Mouse (Mus musculus) forebrain, embryonic 13.5 days (tissue): Measurements from ENCODE around the gene Yipf1. TPM values are rescaled to one million over a fixed set of nuclear protein-coding genes. Genes with fewer than 3 reads are reported as not detected.
A peak's percentile ranks its signal among the peaks of the same experiment; 100 is the strongest.
"Not testable (repeated sequence)": the region's sequence is repeated elsewhere in the genome, so short reads cannot be mapped to it uniquely, and the experiment has no call there.

ENCODE experiments used
- ATAC-seq: fragments of 200-750 bp; cut with Nextera tagmentation; 2 replicates; pipeline ENCODE4 v1.8.0; 2017
- H3K27ac ChIP-seq: fragments of 300-500 bp; sonication (generic); 2 replicates; pipeline ENCODE4 v1.5.1; 2015; ENCODE audit warnings: inconsistent platforms, mild to moderate bottlenecking, moderate library complexity
- H3K27me3 ChIP-seq: fragments of 300-500 bp; sonication (generic); 2 replicates; pipeline ENCODE4 v1.6.1; 2015; ENCODE audit warnings: mild to moderate bottlenecking, inconsistent platforms
- H3K36me3 ChIP-seq: fragments of 300-500 bp; sonication (generic); 2 replicates; pipeline ENCODE4 v1.6.1; 2015; ENCODE audit warnings: mild to moderate bottlenecking, inconsistent platforms; ENCODE audit not compliant: poor library complexity, severe bottlenecking
- H3K4me1 ChIP-seq: fragments of 300-500 bp; sonication (generic); 2 replicates; pipeline ENCODE4 v1.6.1; 2015; ENCODE audit warnings: inconsistent platforms
- H3K4me2 ChIP-seq: fragments of 300-500 bp; sonication (generic); 2 replicates; pipeline ENCODE4 v1.6.1; 2015; ENCODE audit warnings: inconsistent platforms, mild to moderate bottlenecking, moderate library complexity
- H3K4me3 ChIP-seq: fragments of 300-500 bp; sonication (generic); 2 replicates; pipeline ENCODE4 v1.5.1; 2015; ENCODE audit warnings: mild to moderate bottlenecking, inconsistent platforms
- H3K9ac ChIP-seq: fragments of 300-500 bp; sonication (generic); 2 replicates; pipeline ENCODE4 v1.6.1; 2015; ENCODE audit warnings: mild to moderate bottlenecking, inconsistent platforms
- H3K9me3 ChIP-seq: fragments of 300-500 bp; sonication (generic); replicated peaks from 2 replicates; pipeline ENCODE4 v1.6.1; 2016; ENCODE audit warnings: inconsistent platforms
- WGBS: fragments of 180-500 bp; shearing (Covaris S2); methylation state at CpG from one replicate; pipeline ENCODE4 v1.1.7; 2015; 5-methylcytosine and 5-hydroxymethylcytosine counted together
- polyA plus RNA-seq: library from polyadenylated mRNA; unstranded; fragments of >200 nt; fragmentation: Nextera tagmentation; extraction: Ambion mirVana; gene quantifications from 2 replicates; pipeline ENCODE4 v1.2.1, GENCODE M21; 2015

The Yipf1 gene
- polyA plus RNA-seq, 1 experiment from 2014 or later: 45.8 TPM

DNA sequence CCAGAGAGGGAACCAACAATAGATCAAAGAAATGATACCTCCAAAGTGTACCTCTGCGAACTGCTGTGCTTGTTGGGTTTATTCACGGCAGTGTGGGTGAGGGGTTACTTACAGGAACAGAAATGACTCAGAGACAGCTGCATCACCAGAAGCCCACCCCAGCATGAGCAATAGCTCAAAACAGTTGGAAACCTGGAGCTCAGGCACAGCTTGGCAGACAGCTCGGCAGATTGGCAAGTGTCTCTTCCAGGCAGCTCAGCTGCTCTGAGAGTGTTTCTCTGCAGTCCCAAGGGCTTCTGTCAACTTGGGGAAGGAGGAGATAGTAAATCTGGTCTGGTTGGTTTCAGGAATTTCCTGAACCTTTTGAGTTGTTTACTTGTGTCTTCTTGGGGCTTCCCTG is 44.3 kb downstream of the Yipf1 start:
- no peak overlapping the region for H3K4me2 ChIP-seq

DNA sequence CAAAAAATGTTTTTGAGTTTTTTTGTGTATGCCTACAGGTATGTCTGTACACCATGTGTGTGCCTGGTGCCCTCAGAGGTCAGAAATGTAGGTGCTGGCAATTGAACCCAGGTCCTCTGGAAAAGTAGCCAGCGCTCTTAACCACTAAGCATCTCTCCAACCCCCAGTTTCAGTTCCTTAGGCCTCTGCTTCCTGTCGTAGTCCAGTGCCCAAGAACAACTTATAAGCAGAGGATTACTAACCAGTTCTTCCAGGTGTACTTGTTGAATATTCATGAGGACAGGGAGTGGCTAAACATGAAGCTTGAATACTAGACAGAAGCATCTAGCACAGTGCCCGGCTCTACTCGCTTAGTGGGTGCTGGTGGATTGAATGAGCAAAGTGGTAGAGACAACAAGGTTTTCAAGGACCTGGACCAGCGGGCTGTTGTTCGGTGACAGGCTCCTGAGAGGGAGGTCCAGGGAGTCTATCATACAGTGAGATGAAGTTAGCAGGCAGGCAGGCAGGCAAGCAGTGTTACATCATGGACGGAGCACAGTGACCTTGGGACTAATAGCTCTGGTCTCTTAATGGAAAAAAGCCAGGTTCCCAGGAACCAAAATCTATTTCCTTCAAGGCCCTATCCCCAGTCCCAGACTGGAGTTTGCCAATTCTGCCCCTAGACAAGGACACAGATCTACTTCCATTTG is 46.4 kb downstream of the Yipf1 start:
- Histone ChIP-seq H3K27me3 (no peaks in the 10 kb centered on the region), H3K9me3 (no peaks in the 10 kb centered on the region)
- no peak for ATAC-seq

More for the DNA sequence above, 44.3 kb downstream of the Yipf1 start:
- no peaks in the 10 kb centered on the region for H3K27me3 ChIP-seq
- no peak overlapping the region for H3K9ac ChIP-seq
- H3K27ac ChIP-seq: no peak overlapping the region
- ATAC-seq: no peak
- no peaks in the 10 kb centered on the region for H3K9me3 ChIP-seq
- no peak overlapping the region for H3K4me3 ChIP-seq
- no peaks in the 10 kb centered on the region for H3K4me1 ChIP-seq
- H3K36me3 ChIP-seq: peaks cover 9% of the 10 kb centered on the region; the same call in 1 of the 2 replicates
- WGBS: 80% methylated on average over 3 of the region's 3 CpGs

DNA sequence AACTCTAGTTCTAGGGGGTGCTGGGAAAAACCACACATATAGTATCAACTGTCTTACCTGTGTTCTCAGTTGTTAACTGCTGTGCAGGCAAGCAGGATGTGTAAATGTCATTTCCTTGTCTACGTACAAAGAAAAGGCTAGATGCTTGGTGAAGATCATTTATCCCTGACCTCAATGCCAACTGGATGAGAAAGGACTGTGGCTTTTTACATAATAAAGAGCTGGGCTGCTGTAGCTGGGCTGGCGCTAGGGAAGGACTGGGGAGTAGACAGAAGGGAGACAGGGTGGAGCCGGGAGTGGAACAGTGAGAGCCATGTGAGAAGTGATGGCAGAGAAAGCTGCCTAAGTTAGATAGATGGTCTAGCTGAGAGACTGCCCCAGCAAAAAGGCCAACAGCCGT is 48.6 kb downstream of the Yipf1 start:
- WGBS: 60% methylated on average over 4 of the region's 4 CpGs
- no peak for ATAC-seq

More for the DNA sequence above, 46.4 kb downstream of the Yipf1 start:
- no peak overlapping the region for H3K9ac ChIP-seq
- WGBS: 84% methylated on average over 7 of the region's 7 CpGs
- no peak overlapping the region for H3K27ac ChIP-seq
- H3K4me1 ChIP-seq: no peaks in the 10 kb centered on the region
- H3K4me2 ChIP-seq: no peak overlapping the region
- H3K4me3 ChIP-seq: no peak overlapping the region
- H3K36me3 ChIP-seq: no peaks in the 10 kb centered on the region

DNA sequence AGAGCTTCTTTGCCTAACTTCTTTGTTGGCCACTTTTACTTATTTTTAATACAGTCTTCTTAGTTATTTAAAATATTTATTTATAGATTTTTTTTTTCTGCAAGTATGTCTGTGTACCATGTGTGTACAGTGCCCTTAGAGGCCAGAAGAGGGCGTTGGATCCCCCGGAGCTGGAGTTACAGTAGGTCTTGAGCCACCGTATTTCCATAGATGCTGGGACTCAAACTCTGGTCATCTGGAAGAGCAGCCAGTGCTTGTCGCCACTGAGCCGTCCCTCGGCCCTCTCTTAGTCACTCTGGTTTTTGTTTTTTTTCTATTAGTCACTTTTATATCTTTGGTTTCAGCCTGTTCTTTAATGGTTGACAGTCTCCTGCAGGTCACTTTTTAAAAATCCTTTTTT is 49.4 kb downstream of the Yipf1 start:
- H3K4me2 ChIP-seq: no peak overlapping the region
- no peaks in the 10 kb centered on the region for H3K9me3 ChIP-seq
- H3K4me1 ChIP-seq: peaks cover 3% of the 10 kb centered on the region
- no peak overlapping the region for H3K27ac ChIP-seq
- no peaks in the 10 kb centered on the region for H3K36me3 ChIP-seq
- no peak overlapping the region for H3K9ac ChIP-seq
- H3K27me3 ChIP-seq: no peaks in the 10 kb centered on the region
- 89% methylated on average over 6 of the region's 6 CpGs for WGBS
- no peak for ATAC-seq
- no peak overlapping the region for H3K4me3 ChIP-seq

More for the DNA sequence above, 48.6 kb downstream of the Yipf1 start:
- Histone ChIP-seq H3K9me3 (no peaks in the 10 kb centered on the region), H3K9ac (no peak overlapping the region), H3K27me3 (no peaks in the 10 kb centered on the region), H3K4me2 (no peak overlapping the region), H3K4me1 (no peaks in the 10 kb centered on the region), H3K4me3 (no peak overlapping the region), H3K36me3 (no peaks in the 10 kb centered on the region), H3K27ac (no peak overlapping the region)

DNA sequence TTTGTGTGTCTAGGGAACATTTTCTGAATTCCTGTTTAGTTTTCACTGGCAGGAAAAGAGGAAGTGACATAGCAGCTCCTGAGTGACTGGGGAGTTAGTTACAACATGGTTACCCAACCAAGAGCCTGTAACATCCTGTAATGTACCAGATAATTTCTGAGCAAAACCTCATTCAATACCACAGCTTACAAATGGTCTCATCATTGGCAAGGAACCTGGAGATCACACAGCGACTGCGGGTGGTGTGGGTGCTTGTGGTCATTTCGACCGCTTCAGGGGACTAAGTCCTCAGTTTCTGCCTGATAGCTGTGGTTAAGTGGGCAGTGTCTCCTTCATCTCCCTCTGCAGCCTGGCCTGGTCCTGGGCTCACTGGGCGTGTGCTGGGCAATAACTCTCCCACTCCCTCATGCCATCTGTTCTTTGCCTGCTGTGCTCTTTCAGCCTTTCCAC is 50.1 kb downstream of the Yipf1 start:
- no peaks in the 10 kb centered on the region for H3K27me3 ChIP-seq
- no peak overlapping the region for H3K27ac ChIP-seq
- H3K9ac ChIP-seq: no peak overlapping the region
- 87% methylated on average over 5 of the region's 5 CpGs for WGBS
- no peaks in the 10 kb centered on the region for H3K9me3 ChIP-seq
- no peaks in the 10 kb centered on the region for H3K36me3 ChIP-seq
- H3K4me2 ChIP-seq: no peak overlapping the region
- H3K4me3 ChIP-seq: no peak overlapping the region
- H3K4me1 ChIP-seq: peaks cover 9% of the 10 kb centered on the region
- ATAC-seq: no peak

DNA sequence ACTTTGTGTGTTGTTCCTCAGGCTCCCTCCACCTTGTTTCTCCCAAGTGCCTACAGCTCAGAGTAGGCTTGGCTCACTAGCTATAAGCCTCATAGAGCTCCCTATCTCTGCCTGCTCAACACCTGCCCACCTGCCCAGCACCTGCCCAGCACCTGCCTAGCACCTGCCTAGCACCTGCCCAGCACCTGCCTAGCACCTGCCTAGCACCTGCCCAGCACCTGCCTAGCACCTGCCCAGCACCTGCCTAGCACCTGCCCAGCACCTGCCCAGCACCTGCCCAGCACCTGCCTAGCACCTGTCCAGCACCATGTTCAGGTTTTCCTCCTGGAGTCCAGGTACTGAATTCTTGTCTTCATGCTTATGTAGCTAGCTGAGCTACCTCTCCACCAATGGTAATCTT is 52.2 kb downstream of the Yipf1 start:
- not testable (repeated sequence) for H3K36me3 ChIP-seq, H3K9me3 ChIP-seq

DNA sequence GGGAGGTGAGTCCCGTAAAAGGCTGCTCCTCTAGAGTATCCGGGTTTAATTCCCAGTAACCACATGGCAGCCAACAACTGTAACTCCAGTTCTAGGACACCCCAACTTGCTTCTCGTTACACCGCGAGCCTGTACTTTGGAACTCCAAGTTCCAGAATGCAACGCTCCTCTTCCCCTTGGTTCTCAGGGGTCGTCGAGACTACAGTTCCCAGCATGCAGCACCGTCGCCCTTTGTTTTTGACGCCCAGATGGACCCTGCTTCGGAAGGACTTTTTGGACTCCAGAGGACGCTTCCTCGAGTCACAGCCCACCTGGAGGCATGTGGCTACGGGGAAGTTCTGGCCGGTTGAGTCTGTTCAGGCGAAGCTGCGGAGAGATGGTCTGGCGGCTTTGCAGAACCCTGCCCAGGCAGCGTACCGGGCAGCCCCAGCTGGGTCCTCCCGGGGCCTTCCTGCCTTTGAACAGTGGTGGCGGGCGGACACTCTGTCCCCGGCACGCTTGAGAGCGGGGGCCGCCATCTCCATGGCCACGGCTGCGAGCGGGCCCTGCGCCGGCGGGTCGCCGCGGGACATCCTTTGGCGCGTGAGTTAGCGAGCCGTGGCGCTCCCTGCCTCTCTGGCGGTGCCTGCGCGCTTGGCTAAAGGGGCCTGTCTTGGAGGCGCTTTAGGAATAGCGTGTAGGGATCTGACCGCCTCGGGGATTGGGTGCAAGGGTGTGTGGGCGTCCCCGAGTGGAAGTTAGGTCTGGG is 53.6 kb downstream of the Yipf1 start, which contains the start of gene Ndc1:
Ndc1 (plus strand) TSS at position 218 of the 748 bp plus-strand sequence.
- under 1% methylated on average over 51 of the region's 51 CpGs for WGBS
- Histone ChIP-seq H3K4me1 (peaks cover 12% of the 10 kb centered on the region), H3K9me3 (no peaks in the 10 kb centered on the region), H3K27me3 (no peaks in the 10 kb centered on the region), H3K9ac (peak within 1 kb of the TSS; percentile 84), H3K4me2 (peak within 1 kb of the TSS; percentile 68), H3K27ac (peak within 1 kb of the TSS; percentile 86), H3K4me3 (peak within 1 kb of the TSS; percentile 76), H3K36me3 (peaks cover 21% of the 10 kb centered on the region)
- peak; percentile 98 for ATAC-seq

More for the DNA sequence above, 52.2 kb downstream of the Yipf1 start:
- H3K27ac ChIP-seq, H3K9ac ChIP-seq, H3K4me2 ChIP-seq, ATAC-seq, H3K4me3 ChIP-seq, H3K27me3 ChIP-seq: not testable (repeated sequence)
- H3K4me1 ChIP-seq: peaks cover 12% of the 10 kb centered on the region

DNA sequence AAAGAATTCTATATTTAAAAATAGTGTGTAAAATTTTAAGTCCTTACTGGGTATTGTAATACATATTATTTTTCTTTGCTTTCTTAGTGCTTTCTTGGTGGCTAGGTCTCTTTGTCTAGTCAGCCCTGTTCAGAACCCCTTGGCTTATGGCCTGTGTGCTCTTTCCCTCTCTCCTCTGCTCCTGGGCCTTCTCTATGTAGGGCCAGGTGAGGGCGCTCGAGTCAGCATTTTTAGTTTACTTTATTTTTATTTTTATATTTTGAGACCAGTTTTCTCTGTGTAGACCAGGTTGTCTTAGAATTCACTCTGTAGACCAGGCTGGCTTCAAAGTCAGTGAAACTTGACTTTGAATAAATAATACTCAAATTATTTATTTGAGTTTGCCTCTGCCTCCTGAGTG is 58.1 kb downstream of the Yipf1 start:
- Histone ChIP-seq H3K4me1 (peaks cover 12% of the 10 kb centered on the region), H3K4me3 (no peak overlapping the region), H3K4me2 (no peak overlapping the region), H3K9me3 (no peaks in the 10 kb centered on the region), H3K9ac (no peak overlapping the region), H3K27me3 (no peaks in the 10 kb centered on the region), H3K27ac (no peak overlapping the region), H3K36me3 (peaks cover 62% of the 10 kb centered on the region)
- WGBS: 79% methylated on average over 2 of the region's 2 CpGs
- no peak for ATAC-seq

DNA sequence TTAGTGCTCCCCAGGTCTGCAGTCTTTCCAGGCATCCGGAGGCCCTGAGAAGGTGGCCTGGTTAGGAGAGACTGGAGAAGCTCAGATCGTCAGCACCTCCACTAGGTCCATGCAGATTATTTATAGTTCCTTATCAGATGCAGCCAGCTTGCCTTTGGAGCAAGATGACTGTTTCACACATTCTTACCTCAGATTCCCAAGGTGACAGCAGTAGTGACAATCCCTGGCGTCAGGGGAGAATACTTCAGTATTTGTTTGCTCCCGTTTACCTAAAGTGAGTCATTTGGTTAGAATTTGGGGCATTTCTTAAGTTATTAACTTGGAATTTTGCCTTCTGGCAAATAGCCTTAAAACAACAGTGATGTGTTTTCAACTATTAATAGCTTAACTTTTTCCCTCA is 60.5 kb downstream of the Yipf1 start:
- 84% methylated on average over 4 of the region's 4 CpGs for WGBS
- Histone ChIP-seq H3K4me3 (no peak overlapping the region), H3K4me2 (no peak overlapping the region), H3K36me3 (peaks cover 76% of the 10 kb centered on the region), H3K9me3 (no peaks in the 10 kb centered on the region), H3K27me3 (no peaks in the 10 kb centered on the region), H3K27ac (no peak overlapping the region), H3K4me1 (no peaks in the 10 kb centered on the region; the same call in 1 of the 2 replicates), H3K9ac (no peak overlapping the region)
- no peak for ATAC-seq

DNA sequence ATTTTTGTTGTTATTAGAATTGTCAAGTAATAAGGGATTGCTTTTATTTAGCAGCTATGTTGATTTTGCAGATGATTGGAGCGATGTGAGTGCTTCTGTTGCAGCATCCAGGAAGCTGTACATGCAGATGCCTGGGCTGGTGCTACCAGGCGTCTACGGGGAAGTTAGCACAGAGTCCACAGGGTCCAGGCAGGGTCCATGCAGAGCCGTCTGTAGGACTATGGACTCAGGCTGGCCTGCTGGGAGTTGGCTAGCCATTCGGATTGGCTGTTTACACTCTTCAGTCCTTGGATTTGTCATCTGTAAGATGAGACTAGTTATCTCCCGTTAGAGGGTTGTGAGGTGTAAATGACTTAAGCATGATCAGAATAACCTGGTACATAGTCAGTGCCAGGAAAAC is 64.8 kb downstream of the Yipf1 start:
- Histone ChIP-seq H3K4me3 (no peak overlapping the region), H3K27ac (no peak overlapping the region), H3K9ac (no peak overlapping the region), H3K9me3 (no peaks in the 10 kb centered on the region), H3K36me3 (peaks cover 81% of the 10 kb centered on the region), H3K27me3 (no peaks in the 10 kb centered on the region), H3K4me2 (no peak overlapping the region), H3K4me1 (no peaks in the 10 kb centered on the region)
- ATAC-seq: no peak
- 92% methylated on average over 6 of the region's 6 CpGs for WGBS

DNA sequence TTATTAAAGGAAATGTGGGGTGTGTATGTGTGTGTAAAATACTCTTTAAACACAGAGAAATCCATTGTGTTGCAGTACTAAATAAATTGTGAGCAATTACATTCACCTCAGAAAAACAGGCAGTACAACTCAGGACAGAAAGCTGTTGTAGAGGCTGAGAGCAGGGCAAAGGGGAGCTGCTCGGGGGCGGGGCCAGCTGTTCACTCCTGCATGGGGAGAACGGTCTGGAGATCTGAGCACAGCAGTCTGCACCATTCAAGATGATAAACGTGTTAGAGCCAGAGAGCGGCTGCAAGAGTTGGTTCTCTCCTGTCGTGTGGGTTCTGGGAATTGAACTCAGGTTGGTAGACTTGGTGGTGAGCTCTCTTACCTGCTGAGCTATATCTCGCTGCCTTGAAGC is 66.7 kb downstream of the Yipf1 start:
- H3K4me3 ChIP-seq: no peak overlapping the region
- no peak overlapping the region for H3K4me2 ChIP-seq
- no peaks in the 10 kb centered on the region for H3K9me3 ChIP-seq
- WGBS: 85% methylated on average over 7 of the region's 7 CpGs
- H3K27me3 ChIP-seq: no peaks in the 10 kb centered on the region
- no peak overlapping the region for H3K9ac ChIP-seq
- no peaks in the 10 kb centered on the region for H3K4me1 ChIP-seq
- no peak overlapping the region for H3K27ac ChIP-seq
- H3K36me3 ChIP-seq: peaks cover 80% of the 10 kb centered on the region
- ATAC-seq: no peak

DNA sequence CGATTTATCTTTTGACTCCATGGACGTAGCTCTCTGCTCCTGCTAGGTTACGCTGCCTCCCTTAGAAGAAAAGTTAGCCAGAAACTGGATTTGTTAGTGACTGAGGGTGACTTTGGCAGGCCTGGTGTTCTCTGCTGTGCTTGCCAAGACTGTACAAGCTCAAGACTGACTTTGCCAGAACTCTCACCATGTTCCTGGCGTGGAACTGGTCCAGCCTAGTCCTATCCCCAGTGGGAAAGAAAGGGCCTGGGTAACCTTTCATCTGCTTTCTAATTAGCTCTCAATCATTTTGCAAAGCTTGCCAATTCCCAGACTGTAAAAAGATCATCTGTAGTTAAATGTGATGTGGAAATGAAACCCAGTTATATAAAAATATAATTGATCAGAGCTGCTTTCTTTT is 72.9 kb downstream of the Yipf1 start:
- no peak for ATAC-seq

More for the DNA sequence above, 72.9 kb downstream of the Yipf1 start:
- Histone ChIP-seq H3K27ac (peak overlapping the region; percentile 48; the same call in 1 of the 2 replicates), H3K4me3 (no peak overlapping the region), H3K36me3 (peaks cover 92% of the 10 kb centered on the region), H3K27me3 (no peaks in the 10 kb centered on the region), H3K9me3 (no peaks in the 10 kb centered on the region), H3K4me2 (no peak overlapping the region), H3K4me1 (no peaks in the 10 kb centered on the region), H3K9ac (no peak overlapping the region)
- 84% methylated on average over 4 of the region's 4 CpGs for WGBS
